Mouse (Mus musculus): ENCODE results near the gene Ctrc.

DNA sequence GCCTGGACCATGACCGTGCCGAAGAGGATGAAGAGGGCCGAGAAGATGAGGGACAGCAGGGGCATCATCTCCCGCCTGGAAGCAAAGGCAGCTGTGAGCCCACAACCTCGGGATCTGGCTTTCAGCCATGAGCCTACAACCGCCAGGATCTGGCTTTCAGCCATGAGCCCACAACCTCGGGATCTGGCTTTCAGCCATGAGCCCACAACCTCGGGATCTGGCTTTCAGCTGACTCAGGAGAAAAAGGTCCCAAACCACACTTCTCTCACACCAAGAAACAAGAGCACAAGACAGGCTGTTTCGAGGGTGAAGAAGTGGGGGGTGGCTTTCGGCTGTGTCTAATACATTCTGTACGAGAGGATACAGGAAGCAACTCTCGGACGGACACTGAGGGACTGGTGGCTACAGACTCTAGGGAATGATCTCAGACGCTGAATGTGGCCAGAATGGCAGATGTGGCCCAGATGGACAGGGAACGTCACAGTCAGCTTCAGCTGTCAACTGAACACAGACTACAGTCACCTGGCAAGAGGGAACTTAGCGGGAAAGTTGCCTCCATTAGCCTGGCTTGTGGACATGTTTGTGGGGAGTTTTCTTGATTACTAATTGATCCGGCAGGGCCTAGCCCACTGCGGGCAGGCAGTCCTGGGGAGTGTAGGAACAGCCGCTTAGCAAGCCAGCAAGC lies 79.3 kb downstream of the Ctrc start:
- TF ChIP-seq CTCF (IDR thresholded peaks at IDR 0.05; ENCODE audit: low read depth), result no peak
- no peak for TF ChIP-seq EP300 (optimal IDR thresholded peaks at IDR 0.05)

Data from stomach, postnatal 0 days (tissue).